Mouse (Mus musculus) fat pad, adult 2 months (tissue): Measurements from ENCODE around the gene Rasl2-9.
"Not testable (repeated sequence)": the region's sequence is repeated elsewhere in the genome, so short reads cannot be mapped to it uniquely, and the experiment has no call there.

Experiments
- DNase-seq: peaks from one replicate; pipeline ENCODE4 v3.0.0-alpha.2; 2011; ENCODE audit warnings: low read depth, low spot score; ENCODE audit errors: extremely low read depth

The Rasl2-9 gene

GRCm38 (mm10) chr7:5125549-5126406 lies at the start of gene Rasl2-9:
Rasl2-9 (minus strand) TSS chr7:5125950.
- DNase-seq, result no peak

- not testable (repeated sequence) for DNase-seq
Measured at GRCm38 (mm10) chr7:5149570-5149969, 23.8 kb upstream of the Rasl2-9 start, which contains the start of gene Vmn1r55. Vmn1r55 (minus strand) TSS chr7:5149670.

- no peak for DNase-seq
Measured at GRCm38 (mm10) chr7:5125078-5125477, 672 bp downstream of the Rasl2-9 start.

GRCm38 (mm10) chr7:5116850-5117249 lies 8.9 kb downstream of the Rasl2-9 start, which contains the start of gene Rfpl4:
Rfpl4 (minus strand) TSS chr7:5116950.
- no peak for DNase-seq

GRCm38 (mm10) chr7:5112701-5113100 lies 13.0 kb downstream of the Rasl2-9 start:
- no peak for DNase-seq

- DNase-seq, result no peak
Measured at GRCm38 (mm10) chr7:5109301-5109700, 16.4 kb downstream of the Rasl2-9 start.

- no peak for DNase-seq
Measured at GRCm38 (mm10) chr7:5108272-5108671, 17.5 kb downstream of the Rasl2-9 start.

GRCm38 (mm10) chr7:5102564-5102963 lies 23.2 kb downstream of the Rasl2-9 start:
- DNase-seq, result no peak

GRCm38 (mm10) chr7:5101066-5101663 lies 24.6 kb downstream of the Rasl2-9 start:
- DNase-seq, result no peak

- no peak for DNase-seq
Measured at GRCm38 (mm10) chr7:5099796-5100195, 26.0 kb downstream of the Rasl2-9 start.

GRCm38 (mm10) chr7:5098769-5099168 lies 27.0 kb downstream of the Rasl2-9 start:
- no peak for DNase-seq

- DNase-seq, result no peak
Measured at GRCm38 (mm10) chr7:5092831-5093510, 32.8 kb downstream of the Rasl2-9 start.

GRCm38 (mm10) chr7:5092381-5092780 lies 33.4 kb downstream of the Rasl2-9 start:
- DNase-seq, result no peak

- no peak for DNase-seq
Measured at GRCm38 (mm10) chr7:5091008-5091728, 34.6 kb downstream of the Rasl2-9 start.

GRCm38 (mm10) chr7:5089853-5090252 lies 35.9 kb downstream of the Rasl2-9 start:
- no peak for DNase-seq

GRCm38 (mm10) chr7:5087886-5088285 lies 37.9 kb downstream of the Rasl2-9 start:
- DNase-seq, result no peak

- no peak for DNase-seq
Measured at GRCm38 (mm10) chr7:5086921-5087440, 38.8 kb downstream of the Rasl2-9 start.

GRCm38 (mm10) chr7:5085512-5085911 lies 40.2 kb downstream of the Rasl2-9 start:
- no peak for DNase-seq

GRCm38 (mm10) chr7:5083325-5084105 lies 42.2 kb downstream of the Rasl2-9 start:
- no peak for DNase-seq

GRCm38 (mm10) chr7:5081939-5082338 lies 43.8 kb downstream of the Rasl2-9 start:
- no peak for DNase-seq
